Mouse (Mus musculus): ENCODE results near the gene Gjc3. TPM values are rescaled to one million over a fixed set of nuclear protein-coding genes. Genes with fewer than 3 reads are reported as not detected.
"Not testable (repeated sequence)": the region's sequence is repeated elsewhere in the genome, so short reads cannot be mapped to it uniquely, and the experiment has no call there.

Gjc3 gene
- 0.55 TPM in 1 of 2 replicates, not detected in the other for total RNA-seq (2021)
- long read RNA-seq, result 0 reads

DNA sequence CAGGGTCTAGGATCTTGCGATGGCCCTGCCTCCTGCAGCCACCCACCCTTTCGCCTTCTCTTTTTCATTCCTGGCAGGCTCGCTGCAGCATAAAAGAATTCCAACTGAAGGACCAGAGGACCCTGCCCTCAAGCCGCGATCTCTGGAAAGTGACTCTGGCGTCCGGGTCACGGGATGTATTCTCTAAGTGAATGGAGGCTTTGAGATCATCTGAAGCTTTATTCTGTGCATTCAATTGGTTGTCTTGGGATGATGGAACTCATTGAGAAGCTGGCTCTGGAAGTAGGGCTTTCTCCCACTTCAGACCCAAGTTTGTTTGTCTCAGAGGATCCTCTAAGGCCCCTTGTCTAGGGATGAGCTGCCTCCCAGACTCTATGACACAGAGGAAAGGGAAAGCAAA is at the start of gene Gjc3:
TSS of gene Gjc3 (minus strand) at position 154 of the 400 bp plus-strand sequence.
- no peak for DNase-seq

DNA sequence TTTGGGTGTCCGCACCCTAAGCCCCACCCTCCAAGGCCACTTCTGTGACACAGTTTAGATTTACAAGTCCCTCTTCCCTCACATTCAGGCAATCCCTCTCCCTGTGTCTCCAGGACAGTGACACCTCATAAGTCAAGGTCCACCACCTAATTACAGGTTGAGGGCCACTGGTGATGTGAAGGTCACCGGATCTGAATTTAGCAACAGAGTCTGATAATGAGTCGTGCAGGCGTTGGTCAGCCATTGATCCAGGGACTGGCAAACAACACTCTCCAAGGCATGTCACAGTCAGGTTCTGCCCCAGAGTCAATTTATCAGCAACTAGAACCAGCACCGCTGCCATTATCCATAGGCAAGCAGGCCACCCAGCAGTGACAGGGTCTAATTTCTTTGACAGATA is 49.5 kb upstream of the Gjc3 start:
- DNase-seq, result no peak

GRCm38 (mm10) chr5:138009437-138009836 is 46.5 kb upstream of the Gjc3 start:
- DNase-seq, result no peak

DNA sequence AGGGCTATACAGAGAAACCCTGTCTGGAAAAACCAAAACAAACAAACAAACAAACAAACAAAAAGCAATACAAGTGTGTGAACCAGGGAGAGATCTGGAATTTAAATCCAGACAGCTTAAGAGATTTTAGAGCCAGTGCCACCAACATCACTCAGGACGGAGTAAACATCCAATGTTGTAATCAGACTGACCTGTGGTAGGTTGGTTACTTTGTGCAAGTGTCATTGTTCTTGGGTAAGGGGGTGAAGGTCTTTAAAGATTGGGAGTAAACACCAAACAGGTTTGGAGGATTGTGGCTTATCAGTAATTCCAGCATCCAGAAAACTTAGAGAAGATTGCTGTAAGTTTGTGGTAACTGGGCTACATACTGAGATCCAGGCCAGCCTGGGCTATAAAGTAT is 23.5 kb upstream of the Gjc3 start:
- no peak for DNase-seq

DNA sequence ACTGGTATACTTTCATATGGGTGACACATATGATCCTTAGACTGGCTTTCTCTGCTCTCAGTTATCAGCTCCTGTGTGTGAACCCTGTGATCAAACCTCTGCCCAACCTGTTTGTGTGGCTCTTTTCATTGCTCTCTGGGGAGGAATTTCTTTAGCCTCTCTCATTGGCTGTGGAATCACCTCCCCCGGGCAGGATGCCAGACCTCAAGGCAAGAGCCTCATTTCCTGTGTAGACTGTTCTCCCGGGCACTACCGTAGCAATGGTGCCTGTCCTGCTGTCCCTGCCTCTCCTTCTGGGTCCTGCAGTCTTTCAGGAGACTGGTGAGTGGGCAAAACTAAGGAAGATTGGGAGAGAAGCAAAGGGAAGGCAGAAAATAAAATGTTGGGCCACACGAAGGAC is 18.4 kb upstream of the Gjc3 start, which contains the start of gene Azgp1:
TSS of gene Azgp1 (plus strand) at position 221 of the 400 bp plus-strand sequence.
- DNase-seq, result peak; percentile 6

GRCm38 (mm10) chr5:137979081-137979480 is 16.2 kb upstream of the Gjc3 start:
- no peak for DNase-seq

GRCm38 (mm10) chr5:137977291-137977690 is 14.4 kb upstream of the Gjc3 start:
- DNase-seq, result no peak

DNA sequence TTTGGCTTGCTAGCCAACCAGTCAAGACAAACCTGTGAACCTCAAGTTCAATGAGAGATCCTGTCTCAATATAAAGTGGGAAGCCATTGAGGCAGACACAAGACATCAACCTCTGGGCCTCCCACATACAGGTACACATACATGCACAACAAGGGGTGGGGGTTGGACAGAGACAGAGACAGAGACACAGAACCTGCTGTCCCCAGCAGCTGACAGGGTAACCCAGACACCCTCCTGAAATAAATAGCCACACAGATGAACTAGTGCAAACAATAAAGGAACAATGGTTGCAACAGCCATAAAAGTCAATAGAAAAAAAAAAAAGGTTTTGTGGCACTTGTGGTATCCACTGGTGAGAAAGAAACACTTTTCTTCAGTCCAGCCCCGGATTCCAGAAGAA is 12.5 kb upstream of the Gjc3 start:
- DNase-seq, result no peak

GRCm38 (mm10) chr5:137974724-137975123 is 11.8 kb upstream of the Gjc3 start:
- DNase-seq, result no peak

- DNase-seq, result no peak
Observed at GRCm38 (mm10) chr5:137973738-137974137, 10.8 kb upstream of the Gjc3 start.

DNA sequence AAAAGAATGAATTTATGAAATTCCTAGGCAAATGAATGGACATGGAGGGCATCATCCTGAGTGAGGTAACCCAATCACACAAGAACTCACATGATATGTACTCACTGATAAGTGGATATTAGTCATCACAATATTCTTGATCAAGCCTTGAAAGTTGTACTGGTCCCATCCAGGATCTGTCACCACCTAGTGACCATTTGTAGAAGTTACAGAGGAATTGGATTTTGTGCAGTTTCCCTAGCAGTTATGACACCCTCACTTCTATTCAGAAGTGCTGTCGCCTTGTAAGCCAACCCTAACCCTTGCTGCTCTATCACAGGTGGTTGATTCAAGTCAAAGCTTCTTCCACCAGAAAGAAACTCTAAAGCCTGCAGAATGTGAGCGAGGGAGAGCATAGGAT is 10.3 kb upstream of the Gjc3 start:
- DNase-seq, result no peak

DNA sequence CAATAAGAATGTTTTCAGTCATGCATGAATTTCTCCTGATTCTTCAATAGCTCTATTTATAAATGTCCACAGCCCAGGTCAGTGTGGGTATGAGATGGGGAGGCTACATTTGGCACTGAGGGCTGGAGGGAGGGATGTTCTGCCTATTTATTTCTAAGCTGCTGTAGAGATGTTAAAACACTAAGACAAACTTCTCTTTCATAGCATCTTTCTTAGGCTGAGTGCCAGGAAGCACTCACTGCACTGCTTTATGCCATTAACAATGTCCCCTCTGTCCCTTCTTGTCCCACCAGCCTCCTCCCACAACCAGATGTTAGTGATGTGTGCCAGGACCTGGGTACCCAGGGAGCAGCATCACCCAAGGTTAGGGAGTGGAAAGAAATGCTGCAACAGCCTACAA is 3.6 kb upstream of the Gjc3 start:
- no peak for DNase-seq

DNA sequence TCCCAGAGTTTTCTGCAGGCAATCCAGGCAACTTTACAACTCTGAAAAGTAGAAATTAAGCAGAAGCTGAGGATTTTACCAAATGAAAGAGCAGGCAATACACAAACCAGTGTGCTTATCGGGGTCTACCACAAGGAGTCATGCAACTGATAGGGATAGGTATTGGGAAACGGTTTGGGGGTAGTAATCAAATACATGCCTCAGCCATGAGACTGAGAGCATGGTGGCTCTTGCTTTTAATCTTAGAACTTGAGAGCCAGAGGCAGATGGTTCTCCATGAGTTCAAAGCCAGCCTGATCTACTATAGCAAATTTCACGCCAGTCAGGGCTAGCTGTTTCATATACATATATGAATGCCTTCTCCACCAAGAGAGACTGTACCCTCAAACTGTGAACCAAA is 6.5 kb downstream of the Gjc3 start:
- no peak for DNase-seq

DNA sequence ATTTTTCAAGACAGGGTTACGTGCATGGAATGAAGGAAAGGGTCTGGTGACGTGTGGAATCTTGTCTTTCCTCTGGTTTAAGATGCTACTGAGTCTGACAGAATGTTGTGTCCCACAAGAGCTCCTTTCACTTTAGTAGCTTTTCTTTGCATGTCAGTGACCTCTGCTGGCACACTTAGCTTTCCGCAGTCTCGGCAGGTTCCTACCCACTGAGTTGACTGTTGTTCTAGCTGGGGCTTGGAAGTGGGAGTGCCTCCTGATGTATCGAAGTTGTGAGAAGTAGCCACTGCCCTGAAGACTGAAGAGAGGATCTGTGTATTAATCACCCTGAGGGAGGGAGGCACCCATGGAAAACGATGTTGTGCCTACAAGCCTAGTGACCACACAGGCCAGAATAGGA is 11.7 kb downstream of the Gjc3 start:
- peak; percentile 13 for DNase-seq

DNA sequence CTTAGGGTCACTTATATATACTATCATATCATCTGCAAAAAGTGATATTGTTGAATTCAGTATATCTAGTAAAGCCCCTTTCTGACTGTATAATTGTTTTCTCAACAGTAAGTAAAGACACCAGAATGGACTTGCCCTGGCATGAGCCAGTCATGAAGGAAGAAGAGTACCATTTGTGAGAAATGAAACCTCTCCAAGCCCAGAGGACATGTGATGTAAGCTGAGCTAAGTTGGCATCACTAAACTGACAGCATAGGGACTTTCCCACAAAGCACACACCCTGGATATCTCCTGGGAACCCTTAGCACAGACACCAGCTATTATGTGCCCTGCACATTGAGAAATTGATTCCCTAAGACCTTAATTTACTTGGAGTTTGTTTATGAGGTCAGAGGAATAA is 15.6 kb downstream of the Gjc3 start:
- no peak for DNase-seq

DNA sequence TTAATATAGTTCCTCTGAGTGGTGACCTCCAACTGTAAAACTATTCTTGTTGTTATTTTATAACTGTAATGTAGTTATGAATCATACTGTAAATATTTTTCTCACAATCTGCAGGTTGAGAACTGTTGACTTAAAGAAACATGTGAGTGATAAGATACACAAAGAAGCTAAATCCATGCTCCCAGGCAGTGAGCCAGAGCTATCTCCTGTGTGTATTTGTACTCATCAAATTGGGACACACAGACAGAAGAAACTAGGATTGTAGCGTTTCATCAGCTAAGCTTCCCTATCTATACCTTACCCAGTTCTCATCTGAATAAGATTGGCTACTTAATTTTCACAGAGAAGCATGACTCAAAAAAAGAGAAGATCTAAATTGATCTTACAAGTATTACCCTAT is 19.8 kb downstream of the Gjc3 start:
- no peak for DNase-seq

DNA sequence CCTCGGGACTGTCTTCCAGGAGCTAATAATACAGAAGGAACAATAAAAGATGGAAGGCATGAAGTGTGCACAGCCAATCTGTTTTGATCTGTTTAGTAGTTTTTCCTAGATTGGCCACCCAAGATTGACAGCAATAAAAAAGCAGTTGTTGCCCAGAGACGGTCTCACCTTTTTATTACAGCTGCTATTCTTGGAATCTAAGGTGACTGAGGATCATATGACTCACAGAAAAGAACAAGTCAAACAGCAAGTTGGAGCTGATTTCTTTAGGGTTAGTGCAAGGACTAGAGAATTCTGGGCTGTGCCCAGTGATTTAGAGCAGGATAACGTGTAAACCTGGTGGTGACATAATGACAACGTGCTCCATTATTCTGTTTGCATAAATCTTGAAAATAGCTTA is 21.9 kb downstream of the Gjc3 start:
- DNase-seq, result no peak

DNA sequence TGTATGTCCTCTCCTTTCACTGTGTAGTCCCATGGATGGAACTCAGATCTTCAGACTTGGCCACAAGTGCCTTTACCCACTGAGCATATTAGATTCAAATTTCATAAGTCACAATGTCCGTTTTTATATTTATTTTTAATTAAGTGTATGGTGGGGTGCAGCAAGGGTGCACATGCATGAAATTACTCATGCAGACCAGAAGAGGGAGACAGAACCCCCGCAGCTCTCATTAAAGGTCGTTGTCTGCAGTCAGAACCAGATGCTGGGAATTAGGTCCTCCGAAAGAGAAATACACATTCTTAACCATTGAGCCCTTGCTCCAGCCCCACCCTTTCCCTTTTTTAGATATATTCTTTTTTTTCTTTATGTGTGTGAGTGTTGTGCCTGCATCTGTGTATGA is 25.7 kb downstream of the Gjc3 start:
- no peak for DNase-seq

DNA sequence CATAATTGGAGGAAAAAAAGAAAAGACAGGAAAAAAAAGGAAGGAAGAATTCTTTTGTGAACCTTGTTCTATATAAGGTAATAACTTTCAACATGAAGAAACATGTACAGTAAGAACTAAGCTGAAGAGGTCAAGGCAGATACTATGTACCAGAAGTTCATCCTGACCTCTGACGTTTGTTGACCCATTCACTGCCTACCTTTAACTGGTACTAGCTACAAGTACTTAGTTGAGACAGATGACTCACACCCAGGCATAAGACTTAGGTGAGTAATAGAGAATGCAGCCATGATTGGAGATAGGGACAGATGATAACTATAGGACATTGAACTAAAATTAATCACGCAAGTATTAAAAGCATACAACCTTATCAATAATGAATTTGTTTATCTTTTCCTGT is 26.4 kb downstream of the Gjc3 start:
- DNase-seq, result no peak

GRCm38 (mm10) chr5:137933934-137934333 is 29.0 kb downstream of the Gjc3 start:
- DNase-seq, result not testable (repeated sequence)

- no peak for DNase-seq
Observed at GRCm38 (mm10) chr5:137928439-137928838, 34.5 kb downstream of the Gjc3 start.

- DNase-seq, result no peak
Observed at GRCm38 (mm10) chr5:137922171-137922570, 40.7 kb downstream of the Gjc3 start.

DNA sequence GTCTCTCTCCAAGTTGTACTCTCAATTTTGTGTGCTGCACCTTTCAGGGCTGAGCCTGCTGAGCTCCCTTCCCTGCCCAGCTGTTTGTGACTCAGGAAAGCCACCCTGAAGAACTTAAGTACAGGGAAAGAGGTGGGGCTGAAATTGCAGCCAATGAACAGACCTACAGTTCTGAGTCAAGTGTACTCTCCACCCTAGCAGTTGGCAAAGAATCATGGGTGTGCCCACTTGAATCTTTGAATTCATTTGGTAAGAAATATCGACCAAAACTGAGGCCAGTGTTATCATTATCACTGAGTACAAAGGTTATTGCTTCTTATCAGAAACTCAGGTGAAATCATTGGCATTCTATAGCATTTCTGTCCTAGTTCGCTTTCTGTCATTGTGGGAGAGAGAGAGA is 41.4 kb downstream of the Gjc3 start, which contains the start of gene Cyp3a13:
TSS of gene Cyp3a13 (minus strand) at position 88 of the 400 bp plus-strand sequence.
- DNase-seq, result no peak

DNA sequence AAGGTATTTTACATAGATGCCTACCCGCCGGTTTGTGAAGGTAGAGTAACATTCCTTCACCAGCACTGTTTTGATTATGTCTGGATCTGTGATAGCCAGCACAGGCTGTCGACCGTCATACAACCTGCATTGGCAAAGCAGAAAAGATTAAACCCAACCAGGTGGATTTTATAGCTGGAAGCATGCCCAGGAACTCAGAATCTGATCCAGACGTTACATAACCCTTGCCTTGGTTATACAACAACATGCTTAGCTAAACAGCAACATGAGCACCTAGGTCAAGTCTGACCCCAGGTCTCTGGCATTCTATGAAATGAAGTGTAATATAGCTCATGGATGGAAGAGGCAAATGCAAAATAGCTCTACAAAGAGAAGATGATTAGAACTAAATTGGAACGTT is 47.3 kb downstream of the Gjc3 start:
- DNase-seq, result no peak

DNA sequence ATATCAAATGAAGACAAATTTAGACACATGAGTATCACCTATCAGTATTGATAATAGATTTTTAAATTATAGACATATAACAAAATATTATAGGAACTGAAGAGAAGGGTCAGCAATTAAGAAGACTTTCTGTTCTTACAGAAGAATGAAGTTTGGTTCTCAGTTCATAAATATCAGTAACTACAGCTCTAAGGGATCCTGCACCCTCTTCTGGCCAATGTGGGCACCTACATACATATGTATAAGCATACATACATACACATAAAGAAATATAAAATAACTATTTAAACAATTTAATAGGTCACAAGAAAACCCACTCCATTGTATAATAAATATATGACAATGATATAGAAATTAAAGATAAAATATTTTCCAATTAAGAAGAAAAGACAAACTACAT is 48.4 kb downstream of the Gjc3 start:
- no peak for DNase-seq
